Mouse (Mus musculus) hindbrain, embryonic 11.5 days (tissue): Measurements from ENCODE around the gene Bcar3. TPM values are rescaled to one million over a fixed set of nuclear protein-coding genes. Genes with fewer than 3 reads are reported as not detected.

Experiments used
- ATAC-seq: fragments of 200-750 bp; cut with Nextera tagmentation; 2 replicates; pipeline ENCODE4 v1.8.0; 2017; ENCODE audit warnings: mild to moderate bottlenecking, moderate TSS enrichment, moderate library complexity; ENCODE audit not compliant: low FRiP score
- DNase-seq: peaks from one replicate; pipeline ENCODE4 v3.0.0-alpha.2; 2015; ENCODE audit warnings: low spot score
- H3K27ac ChIP-seq: fragments of 300-500 bp; sonication (generic); 2 replicates; pipeline ENCODE4 v1.5.1; 2014; ENCODE audit warnings: mild to moderate bottlenecking, low read depth, low read length
- H3K27me3 ChIP-seq: fragments of 300-500 bp; sonication (generic); 2 replicates; pipeline ENCODE4 v1.6.1; 2014; ENCODE audit warnings: mild to moderate bottlenecking, low read length, moderate library complexity, mixed read lengths; ENCODE audit not compliant: control insufficient read depth, insufficient read depth
- H3K36me3 ChIP-seq: fragments of 300-500 bp; sonication (generic); 2 replicates; pipeline ENCODE4 v1.6.1; 2014; ENCODE audit warnings: mild to moderate bottlenecking, low read length, moderate library complexity, mixed read lengths; ENCODE audit not compliant: control insufficient read depth, insufficient read depth
- H3K4me1 ChIP-seq: fragments of 300-500 bp; sonication (generic); replicated peaks from 2 replicates; pipeline ENCODE4 v1.6.1; 2014; ENCODE audit warnings: low read length, mixed read lengths; ENCODE audit not compliant: control insufficient read depth, insufficient read depth
- H3K4me2 ChIP-seq: fragments of 300-500 bp; sonication (generic); replicated peaks from 2 replicates; pipeline ENCODE4 v1.6.1; 2014; ENCODE audit warnings: mild to moderate bottlenecking, low read depth, low read length
- H3K4me3 ChIP-seq: fragments of 300-500 bp; sonication (generic); 2 replicates; pipeline ENCODE4 v1.5.1; 2014; ENCODE audit warnings: low read depth, low read length
- H3K9ac ChIP-seq: fragments of 300-500 bp; sonication (generic); 2 replicates; pipeline ENCODE4 v1.6.1; 2014; ENCODE audit warnings: low read depth, low read length
- H3K9me3 ChIP-seq: fragments of 300-500 bp; sonication (generic); 2 replicates; pipeline ENCODE4 v1.6.1; 2016; ENCODE audit warnings: low read length; ENCODE audit not compliant: control insufficient read depth
- WGBS: fragments of 180-500 bp; shearing (Covaris S2); extraction: QIAGEN DNeasy Blood & Tissue Kit; methylation state at CpG from one replicate; pipeline ENCODE4 v1.1.7; 2014; 5-methylcytosine and 5-hydroxymethylcytosine counted together
- polyA plus RNA-seq: library from polyadenylated mRNA; unstranded; fragments of >200 nt; fragmentation: Nextera tagmentation; extraction: Ambion mirVana; gene quantifications from 2 replicates; pipeline ENCODE4 v1.2.1, GENCODE M21; 2014

The Bcar3 gene
- polyA plus RNA-seq, 1 experiment from 2014 or later = 6.7 TPM

- ATAC-seq (no peak), DNase-seq (no peak)
- Histone ChIP-seq H3K27ac (no peak overlapping the region), H3K9me3 (no peaks in the 10 kb centered on the region), H3K36me3 (no peaks in the 10 kb centered on the region), H3K4me2 (no peak overlapping the region), H3K4me3 (no peak overlapping the region), H3K4me1 (peaks cover 7% of the 10 kb centered on the region; the same call in 1 of the 2 replicates), H3K27me3 (no peaks in the 10 kb centered on the region), H3K9ac (no peak overlapping the region)
- WGBS = 90% methylated on average over 6 of the region's 6 CpGs
Measured at GRCm38 (mm10) chr3:122317339-122317738, 23.4 kb downstream of the Bcar3 start.

- DNase-seq (no peak), ATAC-seq (no peak)
- Histone ChIP-seq H3K36me3 (no peaks in the 10 kb centered on the region), H3K27me3 (no peaks in the 10 kb centered on the region), H3K27ac (no peak overlapping the region), H3K4me3 (no peak overlapping the region), H3K9me3 (no peaks in the 10 kb centered on the region), H3K4me1 (no peaks in the 10 kb centered on the region), H3K9ac (no peak overlapping the region), H3K4me2 (no peak overlapping the region)
- 76% methylated on average over 9 of the region's 9 CpGs for WGBS
Measured at GRCm38 (mm10) chr3:122322226-122322625, 28.3 kb downstream of the Bcar3 start.

- Histone ChIP-seq H3K9ac (no peak overlapping the region), H3K36me3 (no peaks in the 10 kb centered on the region), H3K27me3 (no peaks in the 10 kb centered on the region), H3K4me3 (no peak overlapping the region), H3K9me3 (no peaks in the 10 kb centered on the region), H3K27ac (no peak overlapping the region), H3K4me2 (no peak overlapping the region), H3K4me1 (no peaks in the 10 kb centered on the region)
- DNase-seq (no peak), ATAC-seq (no peak)
- WGBS = 91% methylated on average over 6 of the region's 6 CpGs
Measured at GRCm38 (mm10) chr3:122323841-122324240, 29.9 kb downstream of the Bcar3 start.

GRCm38 (mm10) chr3:122324528-122324927, 30.6 kb downstream of the Bcar3 start:
- Histone ChIP-seq H3K4me1 (no peaks in the 10 kb centered on the region), H3K36me3 (no peaks in the 10 kb centered on the region), H3K9ac (no peak overlapping the region), H3K27me3 (no peaks in the 10 kb centered on the region), H3K4me3 (no peak overlapping the region), H3K27ac (no peak overlapping the region), H3K9me3 (no peaks in the 10 kb centered on the region), H3K4me2 (no peak overlapping the region)
- DNase-seq (no peak), ATAC-seq (no peak)
- WGBS = 86% methylated on average over 3 of the region's 3 CpGs

- no peak overlapping the region for H3K4me2 ChIP-seq
- H3K9me3 ChIP-seq = no peaks in the 10 kb centered on the region
- no peaks in the 10 kb centered on the region for H3K36me3 ChIP-seq
- no peaks in the 10 kb centered on the region for H3K27me3 ChIP-seq
- DNase-seq (no peak), ATAC-seq (no peak)
- no peak overlapping the region for H3K9ac ChIP-seq
- no peak overlapping the region for H3K4me3 ChIP-seq
- H3K4me1 ChIP-seq = no peaks in the 10 kb centered on the region
- no peak overlapping the region for H3K27ac ChIP-seq
- 80% methylated on average over 12 of the region's 12 CpGs for WGBS
Measured at GRCm38 (mm10) chr3:122330484-122330883, 36.5 kb downstream of the Bcar3 start.

GRCm38 (mm10) chr3:122333493-122333892, 39.6 kb downstream of the Bcar3 start:
- no peak overlapping the region for H3K27ac ChIP-seq
- no peak for ATAC-seq
- H3K9ac ChIP-seq = no peak overlapping the region
- no peaks in the 10 kb centered on the region for H3K4me1 ChIP-seq
- no peak overlapping the region for H3K4me2 ChIP-seq
- peak; percentile 9 for DNase-seq
- H3K27me3 ChIP-seq = no peaks in the 10 kb centered on the region
- H3K9me3 ChIP-seq = no peaks in the 10 kb centered on the region
- WGBS = 18% methylated on average over 4 of the region's 4 CpGs
- H3K4me3 ChIP-seq = no peak overlapping the region
- H3K36me3 ChIP-seq = no peaks in the 10 kb centered on the region

- Histone ChIP-seq H3K9me3 (no peaks in the 10 kb centered on the region), H3K4me3 (no peak overlapping the region), H3K4me2 (no peak overlapping the region), H3K9ac (no peak overlapping the region), H3K36me3 (no peaks in the 10 kb centered on the region), H3K27ac (no peak overlapping the region), H3K27me3 (no peaks in the 10 kb centered on the region), H3K4me1 (no peaks in the 10 kb centered on the region)
- DNase-seq = peak; percentile 8
- WGBS = 59% methylated on average over 7 of the region's 7 CpGs
- ATAC-seq = no peak
Measured at GRCm38 (mm10) chr3:122333902-122334301, 40.0 kb downstream of the Bcar3 start.

- Histone ChIP-seq H3K9me3 (no peaks in the 10 kb centered on the region), H3K4me1 (no peaks in the 10 kb centered on the region), H3K27ac (no peak overlapping the region), H3K27me3 (no peaks in the 10 kb centered on the region), H3K9ac (no peak overlapping the region), H3K36me3 (no peaks in the 10 kb centered on the region), H3K4me2 (no peak overlapping the region), H3K4me3 (no peak overlapping the region)
- DNase-seq = no peak
- 74% methylated on average over 7 of the region's 7 CpGs for WGBS
- no peak for ATAC-seq
Measured at GRCm38 (mm10) chr3:122334375-122334774, 40.4 kb downstream of the Bcar3 start.

- no peak overlapping the region for H3K4me2 ChIP-seq
- H3K4me3 ChIP-seq = no peak overlapping the region
- no peaks in the 10 kb centered on the region for H3K27me3 ChIP-seq
- H3K4me1 ChIP-seq = no peaks in the 10 kb centered on the region
- H3K9ac ChIP-seq = no peak overlapping the region
- no peaks in the 10 kb centered on the region for H3K9me3 ChIP-seq
- H3K36me3 ChIP-seq = no peaks in the 10 kb centered on the region
- WGBS = 89% methylated on average over 4 of the region's 4 CpGs
- H3K27ac ChIP-seq = no peak overlapping the region
- no peak for ATAC-seq
- no peak for DNase-seq
Measured at GRCm38 (mm10) chr3:122336030-122336429, 42.1 kb downstream of the Bcar3 start.
